Mouse (Mus musculus): ENCODE measurements at regions not wholly inside any gene's neighbourhood (a gene's known extent, or its start where the extent isn't known, plus 50 kb on each side); places are given as distances from the start of the nearest gene placed in this dataset.

DNA sequence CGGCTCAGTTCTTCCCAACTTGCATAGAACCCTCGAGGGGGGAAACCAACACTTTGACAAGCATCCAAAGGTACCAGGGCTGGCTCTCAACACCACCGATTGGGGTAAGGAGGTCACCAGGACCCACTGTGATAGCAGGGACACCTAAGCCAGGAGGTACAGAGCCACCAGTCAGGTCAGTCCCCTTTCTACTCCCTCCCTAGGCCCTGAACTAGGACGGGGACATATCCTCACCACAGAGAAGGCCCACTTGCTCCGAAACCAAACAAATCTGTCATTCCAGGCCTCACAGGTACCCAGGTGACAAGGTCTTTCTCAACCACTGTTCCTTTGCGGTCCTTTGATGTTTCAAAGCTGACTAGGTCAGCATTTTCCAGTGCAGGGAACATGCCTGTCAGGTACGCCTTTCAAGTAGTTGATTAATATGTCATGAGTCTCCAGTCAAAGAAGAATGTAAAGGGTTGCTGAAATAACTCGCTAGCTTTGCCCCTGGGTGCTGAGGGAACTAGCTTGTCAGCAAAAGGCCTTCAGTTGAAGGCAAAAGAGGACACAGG is 95.4 kb downstream of the Zfp36l1 start:
- no peak for DNase-seq (ENCODE audit: low spot score)

DNA sequence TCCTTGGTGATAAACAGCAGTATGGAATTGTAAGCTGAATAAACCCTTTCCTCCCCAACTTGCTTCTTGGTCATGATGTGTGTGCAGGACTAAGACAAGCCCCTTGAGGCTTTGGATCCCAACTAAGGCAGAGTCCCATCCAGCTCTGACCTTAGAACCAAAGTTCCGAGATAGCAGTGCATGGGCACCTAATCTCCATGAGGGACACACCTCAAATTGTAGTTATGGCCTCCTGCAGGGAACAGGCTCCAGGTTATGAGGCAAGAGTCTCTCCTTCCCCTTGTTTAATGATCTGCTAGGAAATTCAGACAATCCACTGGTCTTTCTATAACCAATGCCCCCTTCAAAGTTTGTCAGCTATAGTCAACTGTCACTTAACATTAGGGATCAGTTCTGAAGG is 96.9 kb downstream of the Zfp36l1 start:
- DNase-seq (ENCODE audit: low spot score), result no peak

DNA sequence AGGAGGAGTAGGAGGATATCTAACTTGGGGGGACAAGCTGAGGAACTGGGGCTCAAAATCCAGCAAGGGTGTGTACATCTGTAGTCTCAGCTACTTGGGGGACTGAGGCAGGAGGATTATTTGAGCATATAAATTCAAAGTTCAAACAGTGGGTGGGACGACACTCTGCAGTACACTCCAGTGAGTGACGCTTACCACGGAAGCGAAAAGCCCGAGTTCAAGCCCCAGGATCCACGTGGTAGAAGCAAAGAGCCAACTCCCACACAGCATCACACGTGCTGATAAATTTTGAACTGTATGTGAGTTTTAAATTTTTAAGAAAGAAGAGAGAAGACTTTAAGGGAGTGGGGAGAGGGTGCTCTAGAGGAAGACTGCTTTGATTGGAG is 98.2 kb downstream of the Zfp36l1 start:
- no peak for DNase-seq (ENCODE audit: low spot score)

DNA sequence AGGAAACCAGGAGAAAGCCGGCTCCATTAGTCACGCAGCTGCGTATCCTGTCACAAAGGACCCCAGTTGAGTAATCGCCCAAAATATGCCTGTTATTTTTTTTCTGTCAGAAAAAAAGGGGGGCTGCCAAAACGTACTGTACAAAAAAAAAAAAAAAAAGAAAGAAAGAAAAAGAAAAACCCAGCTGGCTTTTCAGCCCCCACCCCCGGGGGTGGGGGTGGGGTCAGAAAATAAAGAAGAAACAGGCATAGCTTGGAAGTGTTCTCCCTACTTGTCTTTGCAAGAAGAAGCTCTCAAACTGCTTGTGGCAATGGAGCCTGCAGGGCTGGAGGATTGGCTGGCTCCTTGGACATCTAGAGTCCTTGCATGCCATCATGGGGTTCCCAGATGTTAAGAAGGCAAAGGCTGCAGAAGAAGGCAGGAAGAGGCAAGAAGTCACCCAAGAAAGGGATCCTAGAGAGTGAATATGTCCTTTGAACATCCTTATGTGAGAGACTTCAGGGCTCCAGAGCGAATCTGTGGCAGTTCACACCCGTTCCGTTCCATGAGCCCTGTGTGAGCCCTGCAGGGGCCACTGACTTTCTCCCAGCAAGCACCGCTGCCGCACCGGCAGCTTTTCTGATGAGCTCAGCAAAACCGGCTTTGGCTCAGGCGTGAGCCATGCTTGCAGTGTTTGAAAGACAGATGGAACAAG is 98.8 kb downstream of the Zfp36l1 start:
- no peak for DNase-seq (ENCODE audit: low spot score)

DNA sequence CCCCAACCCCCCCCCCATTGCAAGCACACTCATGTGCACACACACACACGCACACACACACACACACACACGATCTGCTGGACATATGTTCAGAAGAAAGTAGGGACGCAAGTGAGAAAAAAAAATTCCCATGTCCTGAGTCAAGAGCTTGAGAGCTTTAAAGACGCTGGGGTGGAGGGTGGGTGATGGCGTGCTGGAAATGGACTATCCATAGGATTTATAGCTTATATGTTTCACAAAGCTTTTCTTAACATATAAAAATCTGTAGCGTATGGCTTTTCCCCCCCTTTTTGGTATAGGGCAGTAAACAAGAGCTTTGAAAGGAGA is 99.3 kb downstream of the Zfp36l1 start:
- no peak for DNase-seq (ENCODE audit: low spot score)

DNA sequence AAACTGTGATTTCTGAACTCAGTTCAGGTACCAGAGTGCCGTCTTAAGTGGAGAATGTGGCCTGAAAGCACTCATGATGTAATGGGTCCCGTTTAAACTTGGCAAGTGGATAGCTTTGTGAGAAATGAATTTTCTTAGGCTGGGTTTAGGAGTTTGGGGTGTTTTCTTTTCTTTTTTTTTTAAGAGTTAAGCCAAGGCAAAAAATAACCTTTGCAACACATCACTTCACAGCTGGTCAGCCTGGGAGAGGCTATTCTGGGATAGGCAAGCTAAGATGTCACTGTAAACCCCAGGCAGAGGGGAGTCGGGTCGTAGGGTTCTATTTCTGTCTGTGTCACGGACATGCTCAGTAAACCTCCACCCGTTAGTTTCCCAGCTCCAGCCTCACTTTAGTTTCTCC is 100.9 kb downstream of the Zfp36l1 start:
- no peak for DNase-seq (ENCODE audit: low spot score)

- no peak for DNase-seq (ENCODE audit: low spot score)
Observed at GRCm38 (mm10) chr12:80010947-80011346, 101.9 kb downstream of the Zfp36l1 start.

DNA sequence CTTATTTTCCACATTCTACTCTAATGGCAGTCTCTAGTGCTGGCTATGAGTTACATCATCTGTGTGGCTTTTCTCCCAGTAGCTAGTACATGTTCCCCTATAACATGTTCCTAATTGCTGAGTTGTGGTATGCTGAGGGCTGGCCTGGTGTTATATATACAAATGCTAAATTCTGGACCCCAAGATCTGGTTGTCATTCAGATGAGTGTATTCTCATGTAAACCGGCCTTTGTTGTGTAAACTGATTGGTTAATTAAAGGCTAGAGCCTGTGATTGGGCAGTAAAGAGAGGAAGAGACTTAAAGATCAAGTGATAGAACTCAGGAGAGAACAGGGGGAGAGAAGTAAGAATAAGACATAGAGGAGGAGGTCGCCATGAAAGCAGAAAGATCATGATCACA is 102.6 kb downstream of the Zfp36l1 start:
- no peak for DNase-seq (ENCODE audit: low spot score)

DNA sequence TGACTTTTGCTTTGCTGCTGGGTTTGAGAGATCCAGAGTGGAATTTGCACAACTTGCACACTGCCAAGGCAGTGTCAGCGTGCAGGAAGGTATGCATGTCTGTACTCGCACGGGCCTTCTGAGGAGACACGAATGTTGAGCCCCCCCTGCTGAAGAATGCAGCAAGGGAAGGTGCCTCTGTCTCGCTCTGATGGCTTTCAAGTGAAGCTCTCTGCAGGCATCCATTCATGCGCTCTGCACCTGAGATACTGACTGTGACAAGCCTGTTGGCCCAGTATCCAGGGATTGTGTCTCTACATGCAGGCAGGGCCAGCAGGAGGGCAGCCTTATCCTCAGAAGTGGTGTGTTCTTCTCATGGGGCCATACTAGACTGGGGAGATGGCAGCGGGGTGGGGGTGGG is 105.0 kb downstream of the Zfp36l1 start:
- DNase-seq (ENCODE audit: low spot score), result no peak

DNA sequence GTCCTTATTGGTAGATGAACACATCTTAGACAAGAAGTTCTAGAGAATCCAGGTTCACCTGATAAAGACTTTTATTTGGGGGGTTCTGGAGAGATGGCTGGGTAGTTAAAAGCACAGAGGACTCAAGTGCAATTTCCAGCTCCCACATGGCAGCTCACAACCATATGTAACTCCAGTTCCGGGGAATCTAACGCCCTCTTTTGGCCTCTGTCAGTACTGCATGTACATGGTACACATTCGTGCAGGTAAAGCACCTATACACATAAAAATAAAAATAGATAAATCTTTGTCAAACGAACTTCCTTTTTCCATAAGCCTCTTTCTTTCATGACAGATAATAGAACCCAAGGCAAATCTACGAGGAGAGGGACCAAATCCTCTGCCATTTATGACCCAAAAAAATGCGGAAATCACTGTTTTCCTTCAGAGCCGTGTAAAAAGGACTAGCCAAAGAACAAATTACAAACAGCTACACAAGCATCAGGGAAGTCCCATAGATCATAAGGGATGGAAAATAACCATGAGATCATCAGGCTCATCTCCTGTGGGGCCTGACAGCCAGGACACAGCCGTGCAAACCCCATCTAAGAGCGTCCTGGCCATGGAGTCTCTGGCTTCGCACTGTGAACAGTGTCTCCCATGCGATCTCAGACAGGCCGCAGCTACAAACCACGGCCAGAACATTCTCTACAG is 107.4 kb downstream of the Zfp36l1 start:
- no peak for DNase-seq (ENCODE audit: low spot score)

GRCm38 (mm10) chr12:80004575-80004974 is 108.2 kb downstream of the Zfp36l1 start:
- no peak for DNase-seq (ENCODE audit: low spot score)

- DNase-seq (ENCODE audit: low spot score), result no peak
Observed at GRCm38 (mm10) chr12:80003486-80003885, 109.3 kb downstream of the Zfp36l1 start.

- no peak for DNase-seq (ENCODE audit: low spot score)
Observed at GRCm38 (mm10) chr12:80002474-80003125, 110.2 kb downstream of the Zfp36l1 start.

DNA sequence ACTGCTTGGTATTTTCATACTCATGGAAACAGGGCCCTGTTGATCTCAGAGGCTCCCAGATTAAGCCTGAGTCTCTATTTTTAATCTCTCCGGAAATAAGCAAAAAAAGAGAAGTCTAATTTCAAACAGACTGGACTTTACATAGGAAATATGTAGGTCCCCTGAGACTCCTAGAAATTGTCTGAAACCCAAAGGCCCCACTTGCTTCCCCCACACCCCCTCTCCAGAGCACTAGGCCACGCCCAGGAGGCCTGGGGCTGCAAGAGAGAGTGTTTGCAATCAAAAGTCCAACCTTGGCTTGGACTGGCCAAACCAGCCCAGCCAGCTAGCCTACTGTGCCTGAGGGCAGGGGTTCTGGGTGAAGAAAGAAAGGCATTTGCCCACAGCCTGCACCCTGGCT is 111.0 kb downstream of the Zfp36l1 start:
- DNase-seq (ENCODE audit: low spot score), result no peak

DNA sequence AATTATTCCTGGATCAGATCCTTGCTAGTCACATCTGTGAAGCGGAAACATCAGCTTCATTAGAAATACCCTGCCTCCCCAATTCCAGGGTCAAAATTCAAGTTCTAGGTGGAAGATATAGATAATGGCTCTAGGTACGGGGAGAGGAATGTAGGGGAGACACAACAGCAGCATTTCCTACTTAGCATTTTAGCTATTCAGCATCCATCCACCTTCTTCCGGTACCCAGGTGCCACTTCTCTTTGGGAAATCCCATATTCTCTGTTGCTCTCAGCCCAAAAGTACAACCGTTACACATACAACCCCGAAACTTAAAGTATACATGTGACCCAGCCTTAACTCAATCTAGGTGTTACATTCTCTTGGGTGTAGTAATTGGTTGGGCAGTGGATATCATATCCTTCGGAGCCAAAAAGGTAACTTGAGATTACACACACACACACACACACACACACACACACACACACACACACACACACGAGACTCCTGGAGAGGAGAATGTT is 112.9 kb downstream of the Zfp36l1 start:
- DNase-seq (ENCODE audit: low spot score), result no peak

DNA sequence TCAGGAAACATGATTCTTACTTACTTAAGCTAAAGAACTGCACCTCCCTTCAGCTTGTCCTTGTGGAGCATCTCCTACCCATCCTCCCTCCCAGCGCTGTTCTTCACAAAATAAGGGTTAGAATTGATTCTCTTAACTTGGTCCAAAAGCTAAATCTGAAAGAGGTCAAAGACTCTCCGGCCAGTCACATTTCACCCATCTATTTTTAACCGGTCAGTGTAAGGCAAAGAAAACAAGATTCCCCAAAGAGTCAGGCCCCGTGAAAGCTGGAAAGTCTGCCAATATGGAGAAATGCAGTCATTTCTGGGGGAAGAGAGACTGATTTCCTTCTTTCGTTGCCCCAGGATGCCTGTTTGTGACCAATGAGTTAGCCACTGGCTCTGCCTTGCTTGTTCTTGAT is 114.0 kb downstream of the Zfp36l1 start:
- no peak for DNase-seq (ENCODE audit: low spot score)

GRCm38 (mm10) chr12:79998339-79998738 is 114.5 kb downstream of the Zfp36l1 start:
- no peak for DNase-seq (ENCODE audit: low spot score)

DNA sequence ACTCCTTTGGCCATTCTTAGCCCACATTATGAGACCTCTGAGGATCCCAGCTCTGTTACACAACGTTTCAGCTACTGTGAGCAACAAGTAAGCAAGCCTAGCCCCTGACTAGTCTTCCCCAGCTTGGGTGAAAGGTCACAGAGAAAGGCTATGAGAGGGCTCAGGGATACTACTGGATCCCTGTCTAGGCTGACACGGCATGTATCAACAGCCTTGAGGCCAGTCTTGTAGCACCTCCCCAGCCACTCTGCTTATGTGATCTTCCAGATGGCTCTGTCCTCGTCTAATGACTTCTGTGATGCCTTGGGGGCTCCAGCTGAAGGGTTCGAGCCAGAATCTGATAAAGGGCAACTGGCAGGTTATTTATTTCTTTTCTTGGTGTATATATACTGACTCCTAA is 115.6 kb downstream of the Zfp36l1 start:
- no peak for DNase-seq (ENCODE audit: low spot score)

- no peak for DNase-seq (ENCODE audit: low spot score)
Observed at GRCm38 (mm10) chr12:79995521-79996094, 117.2 kb downstream of the Zfp36l1 start.

DNA sequence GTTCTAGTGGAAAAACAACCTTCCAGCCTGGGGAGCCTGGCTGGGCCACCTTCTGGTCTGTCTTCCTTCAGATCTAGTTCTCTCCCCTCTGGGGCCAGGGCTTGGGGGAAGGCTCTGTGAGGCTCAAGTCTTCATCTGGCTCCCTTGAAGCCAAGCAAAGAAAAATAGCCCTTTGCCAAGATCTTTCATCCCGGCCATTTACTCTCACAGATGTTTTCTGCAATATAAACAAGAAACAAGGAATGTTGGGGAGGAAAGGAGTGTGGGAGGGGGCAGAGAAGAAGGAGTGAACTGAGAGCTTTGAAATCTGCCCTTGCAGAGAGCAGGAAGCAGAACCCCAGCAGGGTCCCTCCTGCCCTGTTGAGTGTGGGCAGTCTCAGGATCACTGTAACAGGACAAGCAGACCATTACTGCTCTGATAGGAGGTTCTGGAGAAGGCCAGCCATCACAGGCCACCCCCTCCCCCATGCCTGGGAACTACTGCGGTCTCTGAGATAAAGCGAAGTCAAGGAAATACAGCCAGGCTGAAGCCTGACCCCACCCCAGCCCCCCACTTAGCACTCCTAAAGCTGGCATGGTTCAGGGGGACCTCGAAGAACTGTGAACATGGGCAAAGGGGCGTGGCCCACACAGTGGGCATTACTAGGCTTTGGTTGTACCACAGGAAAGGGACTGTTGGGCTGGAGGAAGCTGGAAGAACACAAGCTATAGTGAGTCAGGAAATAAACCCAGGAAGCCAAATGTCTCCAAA is 118.8 kb downstream of the Zfp36l1 start:
- DNase-seq (ENCODE audit: low spot score), result peak; percentile 73

- DNase-seq (ENCODE audit: low spot score), result no peak
Observed at GRCm38 (mm10) chr12:79991279-79991678, 121.5 kb downstream of the Zfp36l1 start.

DNA sequence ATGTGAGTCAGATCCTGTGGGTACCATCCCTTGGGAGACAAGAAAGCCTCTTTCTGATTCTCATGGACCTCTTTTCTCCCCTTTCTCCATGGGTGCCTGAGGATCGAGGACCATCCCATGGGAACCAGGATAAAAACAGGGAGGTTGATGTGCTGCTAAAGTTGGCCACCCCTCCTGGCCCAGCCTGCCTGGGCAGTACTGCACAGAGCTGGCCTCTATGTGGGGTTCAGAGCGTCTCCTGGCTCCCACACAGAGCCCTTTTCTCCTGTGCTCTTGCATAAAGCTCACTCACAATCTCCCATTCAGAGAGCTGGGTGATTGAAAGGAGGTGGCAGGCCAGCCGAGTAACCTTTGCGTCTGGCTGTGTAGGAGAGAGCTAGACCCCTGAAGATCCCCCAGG is 122.1 kb downstream of the Zfp36l1 start:
- DNase-seq (ENCODE audit: low spot score), result no peak

All from testis, postnatal 10 days (tissue).